Mouse (Mus musculus) bone marrow, adult 2 months (tissue): ENCODE data around the gene Odf3l1.

Source experiments
- CTCF ChIP-seq: fragments of 200-500 bp; IDR thresholded peaks from 2 replicates; pipeline ENCODE4 v1.5.1; 2011; ENCODE audit warnings: low read length, control low read depth; ENCODE audit not compliant: control insufficient read depth, insufficient read depth
- POLR2A ChIP-seq: fragments of 200-500 bp; IDR thresholded peaks from 2 replicates; pipeline ENCODE4 v1.6.1; 2011; ENCODE audit warnings: low read depth, mild to moderate bottlenecking, control low read depth, low read length, borderline replicate concordance; ENCODE audit not compliant: control insufficient read depth

DNA sequence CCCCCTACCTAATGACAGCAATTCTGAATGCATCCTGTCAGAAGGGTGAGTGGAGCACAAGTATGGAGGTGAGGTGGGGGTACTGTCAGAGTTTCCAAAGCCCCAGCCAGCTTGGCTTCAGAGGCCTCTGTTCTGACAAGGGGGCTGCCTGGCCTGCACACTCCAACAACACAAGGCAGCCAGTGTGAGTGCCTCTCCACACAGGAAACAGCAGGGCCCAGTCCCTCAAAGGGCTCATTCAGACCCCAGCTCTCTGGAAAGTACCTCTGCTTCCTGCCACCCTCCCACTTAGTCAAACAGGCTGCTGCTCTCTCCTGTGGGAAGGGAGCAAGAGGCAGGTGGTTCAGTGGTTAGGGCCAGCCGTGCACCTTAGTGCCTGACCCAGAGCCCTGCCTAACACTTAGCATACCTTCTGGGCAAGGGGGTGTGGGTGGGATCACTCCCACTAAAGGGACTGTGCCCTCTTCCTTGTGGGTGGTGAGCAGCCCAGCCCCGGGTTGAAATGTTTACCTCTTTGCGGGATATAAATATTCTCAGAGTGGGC lies 17.1 kb upstream of the Odf3l1 start:
- TF ChIP-seq CTCF = no peak
- TF ChIP-seq POLR2A = no peak
